Mouse (Mus musculus) cerebellum, adult 2 months (tissue): ENCODE data around the gene Spryd3. TPM values are rescaled to one million over a fixed set of nuclear protein-coding genes. Genes with fewer than 3 reads are reported as not detected.
"Not testable (repeated sequence)": the region's sequence is repeated elsewhere in the genome, so short reads cannot be mapped to it uniquely, and the experiment has no call there.

Experiments
- DNase-seq, 2 experiments: peaks; one replicate each; pipeline ENCODE4 v3.0.0; 2021
- H3K27ac ChIP-seq: fragments of 200-500 bp; 2 replicates; pipeline ENCODE4 v1.5.1; 2012; ENCODE audit warnings: low read length, control low read depth, inconsistent platforms; ENCODE audit not compliant: insufficient read depth
- H3K27me3 ChIP-seq: fragments of 200-500 bp; 2 replicates; pipeline ENCODE4 v1.6.1; 2012; ENCODE audit warnings: inconsistent platforms, mild to moderate bottlenecking, low read length, moderate library complexity; ENCODE audit not compliant: control insufficient read depth, insufficient read depth
- H3K4me1 ChIP-seq: fragments of 200-500 bp; 2 replicates; pipeline ENCODE4 v1.6.1; 2011; ENCODE audit warnings: low read length; ENCODE audit not compliant: control insufficient read depth, insufficient read depth
- H3K4me3 ChIP-seq: fragments of 200-500 bp; replicated peaks from 2 replicates; pipeline ENCODE3; 2011; ENCODE audit warnings: mild to moderate bottlenecking, low read depth, low read length, control low read depth; ENCODE audit not compliant: insufficient read depth
- CTCF ChIP-seq: fragments of 200-500 bp; IDR thresholded peaks from 2 replicates; pipeline ENCODE4 v1.5.1; 2011; ENCODE audit warnings: low read depth, mild to moderate bottlenecking, control low read depth, low read length, moderate library complexity, borderline replicate concordance; ENCODE audit not compliant: insufficient read depth
- POLR2A ChIP-seq: fragments of 200-500 bp; IDR thresholded peaks from 2 replicates; pipeline ENCODE4 v1.6.1; 2011; ENCODE audit warnings: low read length, control low read depth, borderline replicate concordance; ENCODE audit not compliant: insufficient read depth
- WGBS: fragments of 180-500 bp; shearing (Covaris S2); methylation state at CpG from one replicate; pipeline ENCODE4 v1.1.7; 2018; 5-methylcytosine and 5-hydroxymethylcytosine counted together
- polyA plus RNA-seq: library from polyadenylated mRNA; depleted of rRNA; stranded (reverse); fragments of >200 nt; gene quantifications from 2 replicates; pipeline ENCODE4 v1.2.3, GENCODE M21; 2012

The Spryd3 gene
- polyA plus RNA-seq, 1 experiment, result 161 TPM

DNA sequence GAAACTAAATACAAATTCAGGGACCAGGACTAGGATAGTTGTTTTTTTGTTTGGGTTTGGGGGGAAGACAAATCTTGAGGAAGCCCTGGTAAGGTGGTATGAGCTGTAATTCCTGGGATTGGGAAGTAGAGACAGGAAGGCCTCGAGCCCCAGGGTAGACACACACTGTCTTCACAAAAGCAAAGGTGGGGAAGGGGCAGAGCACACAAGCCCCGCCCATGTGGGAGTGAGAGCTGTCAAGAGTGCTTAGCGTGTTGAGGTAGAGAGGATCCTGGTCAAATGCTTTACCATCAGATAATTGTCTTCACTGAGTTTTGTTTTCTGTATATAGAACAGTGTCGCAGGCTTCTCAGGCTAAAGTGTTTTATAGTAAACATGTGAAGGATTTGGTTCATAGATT lies 53.0 kb downstream of the Spryd3 start:
- H3K27me3 ChIP-seq, result no peaks in the 10 kb centered on the region
- WGBS, result 83% methylated on average over 4 of the region's 4 CpGs
- TF ChIP-seq CTCF, result no peak
- TF ChIP-seq POLR2A, result no peak

DNA sequence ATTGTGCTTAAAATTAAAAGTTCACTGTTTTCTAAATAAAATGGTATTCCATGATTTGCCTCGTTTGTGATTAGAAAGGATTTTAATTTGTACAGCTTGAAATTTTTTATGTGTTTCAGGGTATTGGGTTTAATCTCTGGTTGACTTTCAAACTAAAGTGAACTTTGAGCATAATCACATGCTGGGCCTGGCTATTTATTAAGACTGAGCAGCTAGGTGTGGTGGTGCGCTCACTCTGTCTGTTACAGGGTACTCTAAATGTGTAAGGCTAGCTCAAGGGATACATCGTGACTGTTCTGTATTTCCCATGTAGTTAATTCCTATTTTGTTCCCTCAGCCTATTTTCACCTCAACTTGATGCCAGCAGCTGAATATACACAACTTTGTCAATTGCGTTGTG lies 53.9 kb downstream of the Spryd3 start:
- no peak overlapping the region for H3K4me3 ChIP-seq
- no peak for DNase-seq
- H3K27ac ChIP-seq, result no peak overlapping the region
- 88% methylated on average over 4 of the region's 4 CpGs for WGBS
- no peaks in the 10 kb centered on the region for H3K27me3 ChIP-seq
- no peak for TF ChIP-seq CTCF
- TF ChIP-seq POLR2A, result no peak
- H3K4me1 ChIP-seq, result no peaks in the 10 kb centered on the region

More for the DNA sequence above, 53.0 kb downstream of the Spryd3 start:
- Histone ChIP-seq H3K4me3 (no peak overlapping the region), H3K27ac (no peak overlapping the region), H3K4me1 (no peaks in the 10 kb centered on the region)
- no peak for DNase-seq

DNA sequence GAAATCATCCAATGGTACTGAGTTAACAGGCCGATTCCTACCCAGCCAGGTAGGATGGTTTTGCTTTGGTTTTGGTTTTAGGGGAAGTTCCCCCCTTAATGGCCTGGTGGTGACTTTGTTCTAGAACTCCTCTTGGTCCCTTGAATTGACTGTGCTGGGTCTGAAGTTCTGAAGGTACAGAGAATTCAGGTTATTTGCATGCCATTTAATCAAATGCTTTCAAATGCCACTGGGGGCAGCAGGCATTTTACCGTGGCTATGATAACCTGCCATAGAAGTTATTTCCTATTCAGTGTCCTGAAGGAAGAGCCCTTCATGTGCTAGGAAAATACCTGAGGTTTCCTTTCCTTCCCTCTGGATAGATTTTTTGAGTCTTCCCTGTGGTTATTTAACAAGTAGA lies 55.6 kb downstream of the Spryd3 start:
- no peak for DNase-seq
- WGBS, result 52% methylated on average over 2 of the region's 2 CpGs
- Histone ChIP-seq H3K4me1 (no peaks in the 10 kb centered on the region), H3K27ac (no peak overlapping the region), H3K4me3 (no peak overlapping the region), H3K27me3 (no peaks in the 10 kb centered on the region)
- TF ChIP-seq POLR2A (no peak), CTCF (no peak)

DNA sequence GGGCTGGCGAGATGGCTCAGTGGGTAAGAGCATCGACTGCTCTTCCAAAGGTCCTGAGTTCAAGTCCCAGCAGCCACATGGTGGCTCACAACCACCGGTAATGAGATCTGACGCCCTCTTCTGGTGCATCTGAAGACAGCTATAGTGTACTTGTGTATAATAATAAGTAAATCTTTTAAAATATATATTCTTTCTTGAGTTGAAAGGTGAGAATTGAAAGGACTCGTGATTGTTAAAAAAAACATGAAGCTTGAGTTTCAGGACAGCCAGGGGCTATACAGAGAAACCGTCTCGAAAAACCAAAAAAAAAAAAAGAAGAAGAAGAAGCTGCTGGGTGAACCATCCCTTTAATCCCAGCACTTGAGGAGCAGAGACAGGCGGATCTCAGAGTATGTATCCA lies 56.1 kb downstream of the Spryd3 start:
- H3K4me1 ChIP-seq, DNase-seq, H3K27me3 ChIP-seq, H3K27ac ChIP-seq, H3K4me3 ChIP-seq: not testable (repeated sequence)
- whole genome bisulfite sequencing, result 75% methylated on average over 8 of the region's 8 CpGs

DNA sequence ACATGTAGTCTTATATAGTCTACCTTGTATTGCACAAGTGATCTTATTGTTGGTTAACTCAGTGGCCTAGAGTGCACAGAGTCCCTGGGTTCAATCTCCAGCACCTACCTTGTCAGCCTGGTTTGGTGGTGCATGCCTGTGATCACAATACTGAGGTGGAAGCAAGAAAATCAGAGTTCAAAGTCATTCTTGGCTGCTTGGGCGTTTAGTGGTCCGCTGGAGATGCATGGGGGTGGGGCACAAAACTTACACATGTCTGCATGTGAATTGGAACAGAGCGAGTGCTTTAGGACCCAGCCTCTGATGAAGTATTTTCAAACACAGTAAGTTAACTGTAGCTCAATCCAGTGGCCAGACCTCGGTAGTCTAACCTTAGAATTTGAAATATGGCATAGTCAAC lies 56.8 kb downstream of the Spryd3 start:
- 64% methylated on average over 4 of the region's 4 CpGs for WGBS
- Histone ChIP-seq H3K27ac (no peak overlapping the region), H3K27me3 (no peaks in the 10 kb centered on the region), H3K4me1 (no peaks in the 10 kb centered on the region), H3K4me3 (no peak overlapping the region)
- no peak for TF ChIP-seq POLR2A
- TF ChIP-seq CTCF, result no peak
- no peak for DNase-seq

DNA sequence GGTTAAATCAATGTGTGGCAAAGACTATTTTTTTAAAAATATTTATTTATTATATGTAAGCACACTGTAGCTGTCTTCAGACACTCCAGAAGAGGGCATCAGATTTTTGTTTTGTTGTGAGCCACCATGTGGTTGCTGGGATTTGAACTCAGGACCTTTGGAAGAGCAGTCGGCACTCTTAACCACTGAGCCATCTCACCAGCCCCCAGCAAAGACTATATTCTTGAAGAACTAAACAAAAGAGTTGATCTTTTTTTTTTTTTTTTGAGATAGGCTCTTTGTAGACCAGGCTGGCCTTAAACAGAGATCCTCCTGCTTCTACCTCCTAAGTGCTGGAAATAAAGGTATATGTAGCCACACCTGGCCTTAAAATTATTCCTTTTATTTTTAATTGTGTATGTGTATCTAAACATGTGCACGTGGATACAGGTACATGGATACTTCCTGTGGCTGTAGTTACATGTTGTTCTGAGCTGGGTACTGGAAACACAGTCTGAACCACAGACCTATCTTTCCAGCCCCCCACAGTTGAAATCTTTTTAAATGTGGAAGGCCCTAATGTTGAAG lies 58.8 kb downstream of the Spryd3 start:
- TF ChIP-seq CTCF, result no peak
- TF ChIP-seq POLR2A, result no peak
- 83% methylated on average over 2 of the region's 2 CpGs for WGBS
- H3K27ac ChIP-seq, result no peak overlapping the region
- DNase-seq, result no peak
- no peak overlapping the region for H3K4me3 ChIP-seq
- H3K4me1 ChIP-seq, result no peaks in the 10 kb centered on the region
- H3K27me3 ChIP-seq, result no peaks in the 10 kb centered on the region

DNA sequence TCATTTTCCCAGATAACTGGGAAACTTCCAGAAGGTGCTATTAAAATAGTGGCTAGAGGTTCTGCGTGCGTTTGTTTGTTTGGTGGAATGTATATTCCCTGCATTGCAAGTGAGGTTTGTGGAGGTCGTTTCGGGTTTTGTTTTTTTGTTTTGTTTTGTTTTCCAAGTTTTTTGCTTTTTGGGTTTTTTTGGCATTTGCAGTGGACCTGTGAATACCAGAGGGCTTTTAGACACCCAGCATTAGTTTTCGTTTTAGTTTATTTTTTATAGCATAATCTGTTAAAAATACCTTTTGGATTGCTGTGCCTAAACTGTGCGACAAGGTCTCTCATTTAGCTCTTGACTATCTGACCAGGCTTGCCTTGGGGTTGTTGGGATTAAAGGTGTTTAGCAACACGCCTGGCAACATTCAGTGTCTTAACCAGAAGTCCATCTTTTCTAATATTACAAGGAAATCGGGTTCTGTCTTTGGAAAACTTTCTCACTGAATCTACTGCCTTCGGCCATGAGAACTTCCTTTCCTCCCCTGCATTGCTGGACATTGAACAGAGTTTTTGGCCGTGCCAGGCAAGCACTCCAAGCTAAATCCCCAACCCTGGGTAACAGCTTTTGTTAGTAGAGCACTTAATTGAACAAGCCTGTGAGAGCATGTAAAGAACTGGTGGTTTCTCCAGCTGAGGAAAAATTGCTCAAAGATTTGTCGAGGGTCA lies 61.0 kb downstream of the Spryd3 start:
- no peaks in the 10 kb centered on the region for H3K4me1 ChIP-seq
- 13% methylated on average over 11 of the region's 11 CpGs for WGBS
- no peak overlapping the region for H3K27ac ChIP-seq
- TF ChIP-seq POLR2A, result no peak
- TF ChIP-seq CTCF, result no peak
- no peak for DNase-seq
- H3K27me3 ChIP-seq, result no peaks in the 10 kb centered on the region
- H3K4me3 ChIP-seq, result no peak overlapping the region

DNA sequence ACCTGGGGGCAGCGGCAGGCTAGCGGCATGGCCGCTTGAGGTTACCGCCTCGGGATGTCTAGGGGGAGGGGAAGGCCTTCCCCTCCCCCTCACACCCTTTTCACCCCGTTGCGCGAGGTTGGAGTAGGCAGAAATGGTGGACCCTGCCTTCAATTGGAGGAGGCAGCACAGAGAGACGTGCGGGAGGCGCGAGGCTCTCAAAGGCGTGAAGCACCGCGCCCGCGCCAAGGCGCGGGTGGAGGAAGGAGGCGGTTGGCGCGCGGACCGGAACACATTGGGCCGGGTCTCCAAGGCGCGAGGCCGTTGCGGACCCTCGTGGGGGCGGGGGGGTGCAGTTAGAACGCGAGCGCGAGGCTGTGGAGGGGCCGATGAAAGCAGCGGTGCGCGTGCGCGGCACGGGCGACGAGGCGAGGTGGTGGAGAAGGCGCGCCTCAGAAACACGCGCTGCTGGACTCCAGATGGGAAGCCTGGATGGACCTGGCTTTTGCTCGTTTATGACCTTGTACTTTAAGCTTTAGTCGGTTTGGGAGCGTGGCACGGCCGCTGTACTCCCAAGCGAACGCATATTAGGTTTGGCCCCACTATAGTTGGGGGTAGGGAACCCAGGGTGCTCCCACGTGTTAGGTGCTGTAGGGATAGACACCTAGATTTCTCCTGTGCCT lies 61.8 kb downstream of the Spryd3 start:
- peak overlapping the region; percentile 89 for H3K4me3 ChIP-seq
- H3K27ac ChIP-seq, result peak overlapping the region; percentile 81
- WGBS, result under 1% methylated on average over 57 of the region's 57 CpGs
- H3K27me3 ChIP-seq, result no peaks in the 10 kb centered on the region
- DNase-seq, result peak in 1 of 2 experiments; percentile 67
- H3K4me1 ChIP-seq, result no peaks in the 10 kb centered on the region
- TF ChIP-seq POLR2A, result no peak
- no peak for TF ChIP-seq CTCF
